Mouse (Mus musculus) retina, embryonic 14.5 days (tissue): ENCODE results near the gene Kbtbd12.

Experiments used
- DNase-seq: peaks from one replicate; pipeline ENCODE4 v3.0.0-alpha.2; 2015; ENCODE audit warnings: low spot score

The Kbtbd12 gene

GRCm38 (mm10) chr6:88499481-88500404 lies 138.0 kb downstream of the Kbtbd12 start:
- peak; percentile 82 for DNase-seq
